ENCODE assay signal across 20 mouse cellular contexts in the genomic region with DNA sequence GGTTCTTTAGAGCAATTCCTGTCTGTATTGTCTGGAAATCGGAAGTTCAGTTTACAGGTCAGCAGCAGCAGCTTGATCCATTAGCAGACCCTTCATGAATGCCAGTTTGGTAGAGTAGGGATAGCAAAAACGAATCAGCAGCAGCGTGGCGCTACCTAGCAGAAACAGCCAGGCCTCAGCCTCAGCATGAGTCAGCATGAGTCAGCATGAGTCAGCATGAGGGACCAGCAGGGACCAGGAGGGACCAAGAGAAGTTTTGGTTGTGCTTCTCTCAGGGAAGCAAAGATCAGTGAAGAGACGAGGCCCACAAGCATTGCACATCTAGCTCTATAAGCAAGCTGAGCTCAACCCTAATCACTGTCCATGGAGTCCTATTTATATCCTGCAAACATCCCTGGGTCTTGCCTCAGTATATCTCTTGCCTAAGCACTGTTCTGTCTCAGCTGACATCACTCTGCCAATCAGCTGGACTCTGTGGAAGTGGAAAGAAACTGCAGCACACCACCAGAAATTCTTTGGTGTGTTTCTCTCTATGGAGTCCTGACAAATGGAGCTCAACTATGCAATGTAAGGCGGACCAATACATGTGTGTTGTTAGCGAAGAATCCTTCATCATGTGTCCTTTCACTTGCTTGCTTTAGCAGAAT. TPM values are rescaled to one million over a fixed set of nuclear protein-coding genes. Genes with fewer than 3 reads are reported as not detected.
DNase-seq lines count a peak whose midpoint lies in the region; ATAC-seq lines count a peak whose summit lies in the region.
"Had no signal": no experiment of that assay in that cellular context is flagged by ENCODE, and none has a peak within 500 bp of the region (broad histone marks: within the 10 kb centered on the region; RNA-seq: fewer than 3 reads in every experiment).

No protein-coding gene starts in this region.

- H3K27ac ChIP-seq in liver, embryonic 12.5 days: no peak overlapping the region
- H3K27ac ChIP-seq in midbrain, embryonic 10.5 days (replicated peaks): no peak overlapping the region
- H3K27ac ChIP-seq: embryonic facial prominence, embryonic 15.5 days; forebrain, embryonic 13.5 days; hindbrain, postnatal 0 days; left cerebral cortex, adult 2 months; midbrain, embryonic 15.5 days had no signal

- WGBS in liver, embryonic 12.5 days (ENCODE audit: insufficient replicate concordance): 83% methylated on average over 7 of the region's 7 CpGs
- WGBS in midbrain, embryonic 10.5 days: 92% methylated on average over 7 of the region's 7 CpGs

- H3K9me3 ChIP-seq in liver, embryonic 12.5 days (replicated peaks): peaks cover 10% of the 10 kb centered on the region
- H3K9me3 ChIP-seq in midbrain, embryonic 10.5 days (replicated peaks): peaks cover 7% of the 10 kb centered on the region

- DNase-seq in 3134 (ENCODE audit: extremely low read depth, insufficient read length, low spot score): peak; percentile 54
- DNase-seq in 416B (ENCODE audit: low read depth): peak; percentile 53
- DNase-seq in NIH3T3 (ENCODE audit: low read depth): peak; percentile 38
- DNase-seq in lung, postnatal 4 days: no peak
- no peak for DNase-seq in midbrain, embryonic 10.5 days (ENCODE audit: low spot score)
- DNase-seq in right cerebral cortex, postnatal 14 days: no peak
- DNase-seq: adrenal gland, postnatal 10 days; cerebellum, postnatal 10 days; gastrocnemius, postnatal 36 days; heart, postnatal 4 days; kidney, adult 18-20 months; kidney, postnatal 14 days; lung, embryonic 14.5 days; thymus, adult 18-20 months had no signal

- H3K27me3 ChIP-seq in liver, embryonic 12.5 days (replicated peaks): no peaks in the 10 kb centered on the region
- no peaks in the 10 kb centered on the region for H3K27me3 ChIP-seq in midbrain, embryonic 10.5 days (ENCODE audit: low read depth, poor library complexity, severe bottlenecking)
- H3K27me3 ChIP-seq: embryonic facial prominence, embryonic 15.5 days; forebrain, embryonic 13.5 days; midbrain, embryonic 15.5 days had no signal

- peaks cover 27% of the 10 kb centered on the region for H3K36me3 ChIP-seq in liver, embryonic 12.5 days
- H3K36me3 ChIP-seq in midbrain, embryonic 10.5 days: peaks cover 37% of the 10 kb centered on the region

- no peak overlapping the region for H3K9ac ChIP-seq in liver, embryonic 12.5 days
- H3K9ac ChIP-seq: embryonic facial prominence, embryonic 15.5 days; forebrain, embryonic 13.5 days; lung, embryonic 14.5 days; midbrain, embryonic 15.5 days had no signal

- no peak overlapping the region for H3K4me2 ChIP-seq in liver, embryonic 12.5 days
- H3K4me2 ChIP-seq: embryonic facial prominence, embryonic 15.5 days; forebrain, embryonic 13.5 days; lung, embryonic 14.5 days; midbrain, embryonic 15.5 days had no signal

- H3K4me1 ChIP-seq in liver, embryonic 12.5 days: peaks cover 15% of the 10 kb centered on the region
- peaks cover 11% of the 10 kb centered on the region for H3K4me1 ChIP-seq in midbrain, embryonic 10.5 days
- H3K4me1 ChIP-seq: embryonic facial prominence, embryonic 15.5 days; forebrain, embryonic 13.5 days; midbrain, embryonic 15.5 days had no signal

- peak; percentile 74 for ATAC-seq in liver, embryonic 12.5 days
- ATAC-seq: forebrain, embryonic 13.5 days; hindbrain, postnatal 0 days; midbrain, embryonic 15.5 days had no signal

- H3K4me3 ChIP-seq in liver, embryonic 12.5 days: no peak overlapping the region
- H3K4me3 ChIP-seq in midbrain, embryonic 10.5 days: no peak overlapping the region
- H3K4me3 ChIP-seq: embryonic facial prominence, embryonic 15.5 days; forebrain, embryonic 13.5 days; left cerebral cortex, adult 2 months; midbrain, embryonic 15.5 days had no signal

RNA-seq across cellular contexts. Expression of gene Camkmt, which starts 8.4 kb away (rescaled TPM):
- 4.4 and 5.2 TPM in 2 replicates for polyA plus RNA-seq in liver, embryonic 12.5 days (2016; fragmentation: Nextera tagmentation; extraction: Ambion mirVana)
- 12.1 and 13.3 TPM in 2 replicates for polyA plus RNA-seq in midbrain, embryonic 10.5 days (2016; fragmentation: Nextera tagmentation; extraction: Ambion mirVana)

RNA-seq across cellular contexts. Expression of gene Prepl, which starts 8.8 kb away (rescaled TPM):
- 11.2 and 12.8 TPM in 2 replicates for polyA plus RNA-seq in liver, embryonic 12.5 days (2016; fragmentation: Nextera tagmentation; extraction: Ambion mirVana)
- polyA plus RNA-seq in midbrain, embryonic 10.5 days (2016; fragmentation: Nextera tagmentation; extraction: Ambion mirVana): 30.9 and 40.9 TPM in 2 replicates

Comparison
In these comparisons a context has a peak if more than half of its experiments do, and no peak if none do; other contexts are left out.
1. DNase-seq: peak in 3134 (single experiment), 416B (single experiment) and NIH3T3 (single experiment); none in lung, postnatal 4 days (0 of 2), midbrain, embryonic 10.5 days (single experiment) and right cerebral cortex, postnatal 14 days (single experiment).